Mouse (Mus musculus) kidney, adult 11 months (tissue): Measurements from ENCODE around the gene Samd14.
"Not testable (repeated sequence)": the region's sequence is repeated elsewhere in the genome, so short reads cannot be mapped to it uniquely, and the experiment has no call there.

Experiments used
- DNase-seq: peaks from one replicate; pipeline ENCODE4 v3.0.0; 2022

Gene Samd14

DNA sequence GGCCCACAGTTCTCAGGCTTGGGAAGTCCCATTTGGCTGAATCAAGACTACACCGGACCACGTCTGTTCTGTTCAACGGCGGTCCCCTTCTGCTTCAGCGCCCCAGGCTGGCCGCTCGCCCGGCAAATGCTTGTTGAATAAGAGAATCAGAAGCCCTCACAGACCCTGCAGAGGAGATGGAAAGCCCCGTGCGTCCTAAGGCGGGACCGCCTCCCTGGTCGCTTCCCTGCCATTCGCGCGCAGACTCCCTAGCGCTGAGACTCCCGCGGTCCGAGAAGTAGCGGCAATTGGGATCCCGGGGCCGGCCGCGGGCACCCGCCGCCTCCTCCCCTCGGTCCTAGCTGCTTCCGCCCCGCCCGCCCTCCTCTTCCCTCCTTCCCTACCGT lies at the start of gene Samd14:
Gene Samd14 (plus strand): TSS at position 251 of the 386 bp plus-strand sequence.
- DNase-seq: no peak

DNA sequence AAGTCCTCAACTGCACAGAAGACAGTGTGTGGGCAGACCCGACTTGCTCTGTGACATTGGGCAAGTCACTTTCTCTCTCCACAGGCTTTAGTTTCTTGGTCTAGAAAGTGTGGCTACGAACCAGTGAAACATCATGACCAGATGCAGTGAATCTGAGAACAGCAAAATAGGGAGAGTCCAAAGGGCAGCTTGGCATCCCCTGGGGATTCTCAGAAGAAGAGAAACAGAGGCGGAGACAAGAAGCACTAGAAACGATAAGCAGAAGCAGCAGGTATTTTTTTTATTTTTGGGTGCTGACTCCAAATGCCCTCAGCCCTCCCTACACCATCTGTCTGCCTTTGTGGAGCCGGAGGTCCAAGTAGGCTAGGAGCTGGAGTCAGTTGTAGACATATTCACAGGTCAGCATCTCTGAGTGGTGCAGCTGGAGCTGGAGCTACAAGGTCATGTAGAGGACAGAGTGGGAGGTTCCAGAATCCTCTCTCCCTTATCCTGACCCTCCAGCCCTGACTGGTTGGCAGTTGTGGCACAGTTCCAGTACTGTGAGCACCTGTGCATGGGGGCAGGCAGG lies 47.1 kb upstream of the Samd14 start:
- no peak for DNase-seq

DNA sequence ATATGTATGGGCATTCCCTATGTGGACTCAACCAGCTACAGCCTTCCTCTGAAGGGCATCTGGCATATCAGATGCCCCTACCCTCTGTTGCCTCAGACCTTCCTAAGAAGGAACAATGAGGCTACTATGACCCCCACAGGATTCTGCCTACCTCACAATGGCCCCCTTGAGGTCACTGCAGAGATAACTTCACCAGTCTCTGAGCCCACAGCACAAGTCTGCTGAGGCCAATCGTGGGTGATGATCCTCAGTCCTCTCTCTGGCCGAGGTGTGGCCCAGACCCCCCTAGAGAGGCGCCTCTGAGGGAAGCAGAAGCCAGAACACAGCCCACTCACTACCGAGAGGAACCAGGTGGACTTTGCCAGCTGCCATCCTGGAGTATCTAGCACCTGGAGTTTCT lies 42.3 kb upstream of the Samd14 start, which contains the start of gene Hils1:
Gene Hils1 (plus strand): TSS at position 175 of the 400 bp plus-strand sequence.
- DNase-seq: no peak

DNA sequence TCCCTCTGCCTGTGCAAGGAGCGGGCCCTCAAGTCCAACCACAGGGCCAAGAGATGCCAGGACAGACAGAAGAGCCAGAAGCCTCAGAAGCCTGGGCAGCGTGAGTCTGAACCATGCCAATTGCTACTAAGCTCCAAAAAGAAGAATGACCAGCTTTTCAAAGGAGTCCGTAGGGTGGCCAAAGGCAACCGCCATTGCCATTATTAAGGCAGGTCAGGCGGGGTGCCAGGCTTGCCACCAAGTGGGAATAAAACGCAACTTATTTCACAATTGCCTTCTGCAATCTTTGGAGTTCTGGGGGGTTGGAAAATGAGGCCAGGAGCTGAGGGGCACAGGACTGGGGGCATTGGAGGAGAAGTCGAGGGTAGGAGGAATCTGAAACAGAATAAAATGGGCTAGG lies 41.5 kb upstream of the Samd14 start:
- DNase-seq: no peak

DNA sequence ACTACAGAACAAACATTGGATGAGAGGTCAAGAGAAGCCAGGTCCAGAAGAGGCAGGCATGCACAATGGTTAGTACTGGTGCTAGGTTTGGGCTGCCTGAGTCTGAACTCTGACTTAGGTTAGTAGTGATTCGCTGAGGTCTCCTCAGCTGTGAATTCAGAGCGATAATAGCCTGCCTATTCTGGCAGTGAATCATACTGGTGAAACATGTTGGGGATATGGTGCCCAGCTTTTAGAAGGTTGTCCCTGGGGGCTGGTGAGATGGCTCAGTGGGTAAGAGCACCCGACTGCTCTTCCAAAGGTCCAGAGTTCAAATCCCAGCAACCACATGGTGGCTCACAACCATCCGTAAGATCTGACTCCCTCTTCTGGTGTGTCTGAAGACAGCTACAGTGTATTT lies 40.0 kb upstream of the Samd14 start:
- DNase-seq: not testable (repeated sequence)

DNA sequence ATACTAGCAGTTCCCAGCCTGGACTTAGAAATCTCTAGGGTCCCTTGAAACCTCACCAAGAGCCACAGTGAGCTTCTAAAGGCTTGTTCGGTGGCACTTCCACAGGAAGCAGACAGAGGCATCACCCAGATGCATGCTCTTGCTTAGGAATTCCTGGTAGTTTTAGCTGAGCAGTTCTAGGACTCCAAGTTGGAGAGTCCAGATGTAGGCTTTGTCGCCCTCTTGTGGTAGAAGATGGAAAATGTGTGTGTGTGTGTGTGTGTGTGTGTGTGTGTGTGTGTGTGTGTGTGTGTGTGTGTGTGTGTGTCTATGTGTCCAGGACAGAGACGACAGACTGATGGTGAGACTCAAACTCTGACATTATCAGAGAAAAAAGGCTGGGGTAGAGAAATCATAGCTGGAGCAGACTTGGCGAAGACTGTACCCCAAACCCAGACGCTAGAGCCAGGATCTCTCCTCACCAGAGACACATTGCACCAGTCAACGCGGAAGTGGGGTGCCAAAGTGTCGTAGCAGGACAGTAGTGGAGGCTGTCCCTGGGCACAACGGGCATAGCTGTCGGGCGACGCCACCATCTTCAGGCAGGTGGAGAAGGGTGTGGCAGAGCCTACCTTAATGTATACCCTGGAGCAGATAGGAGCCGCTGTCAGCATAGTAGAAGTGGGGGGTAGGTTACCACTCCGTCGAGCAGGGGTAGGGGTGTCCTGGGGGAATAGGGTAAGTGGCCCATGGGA lies 39.3 kb upstream of the Samd14 start:
- DNase-seq: peak; percentile 44

DNA sequence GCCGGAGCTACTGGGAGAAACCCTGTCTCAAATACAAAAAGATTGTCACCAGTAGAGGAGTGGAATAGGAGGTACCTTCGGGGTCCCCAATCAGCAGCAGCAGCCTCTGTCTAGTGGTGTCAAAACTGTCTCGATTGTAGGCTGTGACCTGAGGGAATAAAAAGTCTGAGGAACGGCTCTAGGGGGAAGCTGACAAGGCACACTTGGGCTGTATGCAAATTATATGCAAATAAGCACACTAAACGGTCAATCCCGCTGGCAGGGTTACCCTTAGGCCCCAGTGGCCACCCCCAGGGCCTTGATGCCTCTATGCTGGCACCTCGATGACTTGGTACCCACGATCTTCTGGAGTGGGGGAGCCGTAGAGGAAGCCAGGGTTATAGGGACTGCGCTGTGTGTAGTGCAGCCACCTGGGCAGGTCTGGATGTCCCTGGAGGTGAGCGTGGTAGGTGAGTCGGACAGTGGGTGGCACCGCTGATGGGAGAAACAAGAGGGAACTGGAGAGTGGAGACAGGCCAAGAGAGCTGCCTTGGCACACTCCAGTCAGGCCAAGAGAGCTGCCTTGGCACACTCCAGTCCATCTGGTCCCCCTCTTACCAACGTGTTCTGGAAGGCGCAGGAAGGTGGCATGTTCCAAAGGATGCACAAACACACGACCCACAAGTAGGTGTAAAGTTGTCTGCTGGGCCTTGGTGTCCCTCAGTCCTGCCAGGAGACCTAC lies 37.6 kb upstream of the Samd14 start:
- no peak for DNase-seq

DNA sequence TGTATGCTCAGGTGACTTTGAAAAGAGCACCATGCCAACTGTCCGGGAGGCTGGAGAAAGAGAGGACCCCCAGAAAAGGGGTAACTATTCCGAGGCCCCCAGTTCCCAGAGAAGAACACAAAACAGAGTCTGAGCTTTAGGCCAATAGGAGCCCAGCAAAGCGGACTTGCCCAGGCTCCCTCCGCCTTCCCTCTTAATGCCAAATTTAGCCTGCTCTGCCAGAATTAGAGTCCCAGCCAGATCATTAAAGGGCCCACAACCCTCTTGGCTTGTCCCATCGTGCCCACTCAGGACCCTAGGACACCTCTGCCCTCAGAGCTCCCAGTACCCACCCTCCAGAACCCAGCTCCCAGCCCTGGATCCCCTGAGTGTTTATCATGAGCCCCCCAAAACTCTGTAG lies 36.8 kb upstream of the Samd14 start:
- DNase-seq: no peak

DNA sequence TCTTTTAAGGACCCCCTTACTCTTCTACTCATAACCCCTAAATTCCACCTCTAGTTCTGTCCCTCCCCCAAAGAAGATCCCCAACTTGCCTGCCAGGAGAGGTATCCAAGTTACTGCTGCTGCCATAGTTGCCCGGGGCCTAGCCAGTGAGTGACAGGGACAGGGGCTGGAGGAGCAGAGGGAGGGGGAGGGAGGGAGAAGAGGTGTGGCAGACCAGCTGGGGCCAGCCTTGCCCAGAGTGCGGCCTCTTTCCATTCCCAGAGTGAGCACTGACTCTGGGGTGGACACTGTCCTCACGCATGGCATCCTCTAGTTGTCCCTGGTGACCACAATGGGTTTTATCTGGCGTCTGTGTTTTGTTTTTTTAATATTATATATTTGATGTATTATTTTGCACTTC lies 36.4 kb upstream of the Samd14 start:
- no peak for DNase-seq

DNA sequence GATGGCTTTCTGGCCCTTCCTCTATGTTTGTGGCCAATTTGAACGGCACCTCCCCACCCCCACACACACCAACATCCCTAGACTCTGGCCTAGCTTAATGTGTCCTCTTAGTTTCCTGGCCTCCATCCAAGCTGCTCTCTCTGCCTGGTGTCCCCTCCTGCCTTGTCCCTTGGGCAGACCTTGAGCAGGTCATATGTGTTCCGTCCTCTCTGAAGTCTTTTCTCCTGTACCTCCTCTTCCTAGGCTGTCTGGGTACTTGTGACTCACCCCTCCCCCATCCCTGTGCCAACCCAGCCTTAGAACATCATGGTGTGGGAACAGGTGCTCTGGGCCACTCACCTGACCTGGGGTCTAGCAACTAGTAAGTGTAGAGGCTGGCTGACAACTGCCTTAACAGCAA lies 34.7 kb upstream of the Samd14 start:
- DNase-seq: no peak

DNA sequence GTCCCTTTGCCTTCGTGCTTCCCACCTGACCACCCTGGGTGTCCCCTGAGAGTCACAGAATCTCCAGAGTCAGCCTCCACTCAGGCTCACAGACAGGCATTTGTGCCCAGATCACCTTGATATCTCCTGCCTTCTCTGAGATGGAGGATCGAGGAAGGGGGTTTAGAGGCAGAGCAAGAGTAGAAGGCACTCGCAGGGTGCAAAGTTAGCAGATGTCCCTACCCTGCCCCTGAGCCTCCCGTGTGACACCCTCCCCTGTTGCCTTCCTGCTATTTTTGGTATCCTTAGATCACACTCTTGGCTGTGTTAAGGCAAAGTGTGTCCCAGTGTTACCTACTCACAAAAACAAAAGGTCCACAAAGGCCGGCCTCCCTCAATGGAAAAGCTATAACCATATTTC lies 33.5 kb upstream of the Samd14 start, which contains the start of gene Sgca:
Gene Sgca (minus strand): TSS at position 129 of the 400 bp plus-strand sequence.
- DNase-seq: no peak

DNA sequence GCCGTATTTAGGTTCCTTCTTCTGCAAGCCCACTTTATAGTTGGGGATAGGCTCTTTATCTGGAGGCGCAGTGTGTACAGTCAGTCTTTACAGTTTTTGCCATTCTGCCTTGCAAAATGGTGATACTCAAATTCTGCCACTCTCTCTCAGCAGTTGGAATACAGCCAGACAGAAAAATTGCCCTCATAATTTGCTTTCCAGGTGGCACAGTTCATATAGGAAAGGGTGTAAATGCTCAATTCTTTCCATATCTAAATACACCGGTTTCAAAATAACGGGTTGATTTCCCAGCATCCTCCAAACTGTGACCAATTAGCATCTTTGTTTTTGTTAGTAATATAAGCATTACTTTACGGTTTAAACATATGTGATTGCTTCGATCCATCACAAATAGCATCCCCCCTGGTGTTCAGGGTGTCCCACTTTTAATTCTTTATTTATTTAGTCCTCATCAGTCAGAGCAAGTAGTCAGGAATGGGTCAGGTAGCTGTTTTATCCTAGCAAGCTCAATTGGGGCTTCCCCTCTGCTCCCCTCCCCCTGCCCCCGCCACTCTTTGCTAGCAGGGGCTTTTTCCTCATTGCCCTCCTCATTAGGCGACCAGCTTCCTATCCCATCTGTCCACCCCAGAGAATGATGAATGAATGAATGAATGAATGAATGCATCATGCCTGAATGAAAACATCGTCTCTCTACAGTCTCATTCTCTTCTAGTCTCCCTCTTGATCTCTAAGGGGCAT lies 31.3 kb upstream of the Samd14 start:
- no peak for DNase-seq

DNA sequence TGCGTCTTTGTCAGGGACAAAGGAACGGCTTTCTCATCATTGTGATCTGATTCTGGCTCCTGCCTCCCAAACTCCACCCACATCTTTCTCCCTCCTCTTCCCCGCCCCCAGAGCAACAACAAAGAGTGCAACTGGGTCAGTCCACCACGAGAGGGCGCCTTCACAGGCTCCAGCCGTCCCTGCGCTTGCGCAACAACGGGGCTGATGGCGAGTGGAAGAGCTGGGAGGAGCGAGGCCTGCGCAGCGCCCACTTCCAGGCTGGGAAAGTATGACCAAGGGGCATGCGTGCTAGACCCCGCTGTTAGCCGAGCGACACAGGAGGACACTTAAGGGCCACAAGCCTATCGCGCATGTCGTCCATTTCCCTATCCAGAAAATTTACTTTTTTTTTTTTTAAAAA lies 30.7 kb upstream of the Samd14 start:
- DNase-seq: peak; percentile 92

DNA sequence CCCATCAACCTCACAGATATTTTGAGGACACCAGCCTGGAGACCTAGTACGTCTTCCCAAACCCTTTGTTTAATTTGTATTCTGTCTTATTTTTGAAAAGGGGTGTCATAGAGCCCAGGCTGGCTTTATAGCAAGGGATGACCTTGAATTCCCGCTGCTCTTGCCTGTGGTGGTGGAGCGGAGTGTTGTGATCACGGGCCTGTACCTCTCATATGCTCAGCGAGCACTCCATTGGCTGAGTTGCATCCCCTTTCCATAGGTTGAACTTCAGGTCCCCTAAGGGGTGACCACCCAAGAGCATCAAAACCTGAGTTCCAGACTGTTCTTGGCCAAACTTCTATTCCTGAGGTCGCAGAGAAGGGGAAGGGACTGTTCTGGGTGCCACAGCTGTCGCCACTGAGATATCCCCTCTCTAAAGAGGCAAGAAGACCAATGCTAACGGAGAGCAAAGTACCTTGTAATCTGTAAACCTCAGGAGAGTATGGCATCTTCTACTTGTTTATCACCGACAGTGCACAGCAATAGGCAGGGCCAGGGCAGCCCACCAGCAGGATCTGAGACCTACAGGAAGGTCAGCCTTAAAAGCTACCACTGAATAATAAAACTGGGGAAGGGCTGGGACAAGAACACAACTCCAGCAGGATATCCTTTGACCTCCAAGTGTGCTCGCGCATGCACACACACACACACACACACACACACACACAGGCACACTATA lies 30.1 kb upstream of the Samd14 start:
- no peak for DNase-seq

DNA sequence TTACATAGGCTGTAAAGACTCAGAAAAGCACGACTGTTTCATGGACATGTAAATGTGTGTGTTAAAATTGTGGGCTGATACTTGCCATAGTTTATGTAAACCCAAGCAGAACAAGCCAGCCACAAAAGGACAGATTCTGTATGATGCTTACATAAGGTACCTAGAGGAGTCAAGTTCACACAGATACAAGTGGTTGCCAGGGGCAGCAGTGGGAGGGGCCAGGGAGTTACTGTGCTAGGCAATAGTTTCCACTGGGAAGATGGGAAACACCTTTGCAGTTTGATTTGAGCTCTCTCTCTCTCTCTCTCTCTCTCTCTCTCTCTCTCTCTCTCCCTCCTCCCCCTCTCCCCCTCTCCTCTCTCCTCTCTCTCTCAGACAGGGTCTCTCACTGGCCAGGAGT lies 24.5 kb upstream of the Samd14 start:
- DNase-seq: no peak

DNA sequence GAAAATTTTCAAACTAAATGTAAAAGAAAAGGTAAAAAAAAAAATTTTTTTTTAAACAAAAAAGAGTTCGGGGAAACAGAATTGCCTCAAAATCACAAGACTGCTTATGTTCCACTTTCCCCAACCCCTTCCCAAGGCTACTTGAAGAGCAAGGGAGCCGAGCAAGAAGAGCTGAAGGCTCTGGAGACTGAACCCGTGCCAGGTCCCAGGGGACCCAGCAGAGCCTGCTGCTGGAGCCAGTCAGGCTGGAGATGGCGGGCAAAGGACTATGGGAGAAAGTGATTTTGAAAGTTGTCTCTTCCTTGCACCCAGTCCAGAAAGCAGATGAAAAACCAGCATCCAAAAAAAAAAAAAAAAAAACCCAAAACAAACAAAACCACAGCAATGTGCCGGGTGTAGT lies 23.9 kb upstream of the Samd14 start:
- no peak for DNase-seq

DNA sequence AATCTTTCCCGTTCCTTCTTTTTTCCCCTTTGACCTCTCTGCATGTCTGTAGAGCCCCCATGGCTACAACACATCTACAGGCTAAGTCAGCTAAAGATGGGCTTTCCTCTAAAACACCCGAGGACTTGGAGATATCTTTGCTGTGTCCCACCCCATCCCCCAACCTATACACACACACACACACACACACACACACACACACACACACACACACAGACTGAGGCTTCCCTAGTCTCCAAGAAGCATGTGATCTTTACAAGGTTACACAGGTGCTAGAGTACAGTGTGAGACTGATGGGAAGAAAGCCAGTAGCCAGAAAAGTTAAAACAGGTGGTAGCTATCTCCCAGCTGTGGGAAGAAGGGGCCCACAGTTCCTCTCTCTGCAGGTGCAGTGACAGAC lies 23.2 kb upstream of the Samd14 start:
- no peak for DNase-seq

DNA sequence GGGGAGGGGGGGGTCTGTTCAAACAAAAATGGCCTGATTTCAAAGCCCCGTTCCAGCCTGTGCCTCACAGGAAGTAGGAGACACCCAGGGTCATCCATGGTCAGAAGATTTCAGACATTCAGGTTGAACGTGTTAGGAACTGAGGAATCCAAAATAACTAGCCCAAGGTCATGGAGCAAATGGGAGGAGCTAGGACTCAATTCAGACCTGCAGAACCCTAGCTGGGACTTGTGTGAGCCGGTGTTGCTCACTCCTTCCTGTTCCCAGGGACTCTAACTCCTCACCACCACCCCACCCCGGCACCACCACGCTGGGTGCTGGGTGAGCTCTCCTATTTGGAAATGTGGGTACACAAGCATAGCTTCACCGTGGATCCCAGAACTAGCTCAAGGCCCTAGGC lies 22.3 kb upstream of the Samd14 start:
- no peak for DNase-seq

DNA sequence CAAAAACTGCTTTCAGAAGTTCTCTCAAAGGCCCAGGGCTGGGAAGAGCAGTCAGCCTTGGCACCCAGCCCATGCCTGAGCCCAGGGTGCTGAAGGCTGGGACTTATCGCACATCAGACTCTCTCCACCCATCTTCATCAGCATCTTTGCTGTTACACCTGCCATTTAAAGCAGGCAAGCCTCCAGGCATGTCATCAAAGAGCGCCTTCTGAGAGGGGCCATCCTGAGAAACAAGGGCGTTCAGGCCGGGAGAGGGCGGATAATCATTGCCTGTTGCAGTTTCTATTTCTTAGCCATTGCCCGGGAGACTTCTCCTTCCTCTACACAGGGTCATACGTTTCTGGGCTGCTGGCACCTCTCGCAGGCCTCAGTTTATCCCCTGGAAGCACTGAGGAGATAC lies 21.8 kb upstream of the Samd14 start:
- no peak for DNase-seq

DNA sequence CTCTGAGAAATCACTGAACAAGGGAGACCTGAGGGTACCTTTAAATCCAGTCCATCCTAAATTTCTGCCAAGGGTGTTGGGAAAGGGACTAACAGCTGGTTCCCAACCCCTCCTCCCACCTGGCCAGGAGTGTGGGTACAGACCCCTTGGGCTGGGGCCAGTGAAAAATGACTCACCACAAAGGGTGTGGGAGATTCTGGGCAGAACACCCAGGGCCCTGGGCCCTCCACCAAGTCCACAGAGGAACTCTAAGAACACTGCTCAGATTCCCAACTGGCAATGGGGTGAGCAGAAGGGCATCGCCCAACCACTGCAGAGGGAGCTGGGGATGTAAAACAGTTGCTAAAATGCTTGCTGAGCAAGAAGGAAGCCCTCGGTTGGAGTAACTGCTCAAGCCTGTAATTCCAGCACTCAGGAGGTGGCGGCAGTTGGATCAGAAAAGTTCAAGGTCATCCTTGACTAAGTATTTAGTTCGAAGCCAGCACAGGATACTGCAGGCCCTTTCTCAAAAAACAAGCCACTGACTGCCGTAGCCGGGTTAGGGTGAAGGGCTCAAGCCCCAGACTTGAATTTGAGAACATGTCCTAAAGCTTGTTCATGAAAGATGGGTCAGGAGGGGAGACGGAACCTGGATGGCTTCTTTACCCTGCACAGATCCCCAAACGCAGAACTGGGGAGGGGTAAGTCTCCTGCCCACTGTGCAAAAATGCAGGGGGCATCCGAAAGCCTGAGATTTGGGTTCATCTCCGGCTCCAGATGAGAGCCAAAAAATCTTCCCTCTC lies 20.7 kb upstream of the Samd14 start:
- DNase-seq: no peak

DNA sequence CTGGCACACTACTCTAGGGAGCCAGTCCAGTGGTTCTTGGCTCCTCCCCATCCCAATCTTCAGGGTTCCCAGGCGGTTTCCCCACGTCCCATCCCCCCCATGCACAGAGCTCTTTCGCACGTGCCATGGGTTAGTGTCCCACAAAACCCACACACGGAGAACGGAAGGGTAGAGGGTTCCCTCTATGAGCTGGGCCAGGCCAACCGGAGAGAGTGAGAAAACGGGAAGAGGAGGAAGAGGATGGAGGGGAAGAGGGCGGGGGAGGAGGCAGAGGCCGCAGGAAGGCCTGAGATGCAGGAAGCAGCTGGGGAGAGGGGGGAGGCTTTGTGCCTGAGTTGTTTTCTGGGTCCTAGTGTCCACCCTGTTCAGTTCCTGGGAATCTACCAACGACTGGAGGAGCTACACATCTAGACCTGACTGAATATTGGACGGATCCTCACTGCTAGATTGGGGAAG lies 20.1 kb upstream of the Samd14 start:
- peak; percentile 84 for DNase-seq
